Mouse (Mus musculus) ES-E14 (cell line): ENCODE data around the gene Fbxw8. TPM values are rescaled to one million over a fixed set of nuclear protein-coding genes. Genes with fewer than 3 reads are reported as not detected.

Experiments used
- DNase-seq: peaks from one replicate; pipeline ENCODE4 v3.0.0-alpha.2; 2013; ENCODE audit warnings: low read depth, low spot score
- H3K27ac ChIP-seq: 2 replicates; pipeline ENCODE4 v1.5.1; 2012; ENCODE audit warnings: low read depth, mild to moderate bottlenecking, low read length, moderate library complexity, mixed read lengths; ENCODE audit not compliant: poor library complexity, insufficient read depth, severe bottlenecking
- H3K36me3 ChIP-seq: 2 replicates; pipeline ENCODE4 v1.6.1; 2012; ENCODE audit warnings: mild to moderate bottlenecking, low read length, moderate library complexity, mixed read lengths; ENCODE audit not compliant: control insufficient read depth, poor library complexity, insufficient read depth, severe bottlenecking
- H3K4me1 ChIP-seq, 2 experiments: fragments of 150-350 bp in 1 of 2; sonication (generic) in 1 of 2; 2 replicates each; pipeline ENCODE4 v1.6.1; 2012; ENCODE audit warnings: low read length in 2 of 2, mild to moderate bottlenecking in 1 of 2, mixed read lengths in 1 of 2; ENCODE audit not compliant: control insufficient read depth in 2 of 2, insufficient read depth in 2 of 2, poor library complexity in 1 of 2
- H3K4me3 ChIP-seq, 2 experiments: fragments of 150-350 bp in 1 of 2; sonication (generic) in 1 of 2; 2 replicates each; pipeline ENCODE4 v1.5.1; 2012; ENCODE audit warnings: low read length in 2 of 2, low read depth in 1 of 2, mild to moderate bottlenecking in 1 of 2, mixed read lengths in 1 of 2; ENCODE audit not compliant: insufficient read depth in 1 of 2, poor library complexity in 1 of 2, severe bottlenecking in 1 of 2
- H3K9ac ChIP-seq: 2 replicates; pipeline ENCODE4 v1.6.1; 2012; ENCODE audit warnings: low read depth, mild to moderate bottlenecking, low read length, mixed read lengths; ENCODE audit not compliant: poor library complexity, insufficient read depth, severe bottlenecking
- H3K9me3 ChIP-seq: fragments of 150-350 bp; sonication (generic); 2 replicates; pipeline ENCODE4 v1.6.1; 2012; ENCODE audit warnings: low read depth, mild to moderate bottlenecking, low read length; ENCODE audit not compliant: control insufficient read depth, insufficient read depth
- CHD2 ChIP-seq: IDR thresholded peaks from 2 replicates; pipeline ENCODE4 v1.6.1; 2014; ENCODE audit warnings: mild to moderate bottlenecking, low read depth, low read length, inconsistent platforms
- HCFC1 ChIP-seq: IDR thresholded peaks from 2 replicates; pipeline ENCODE4 v1.6.1; 2012; ENCODE audit warnings: low read length, inconsistent platforms, borderline replicate concordance; ENCODE audit not compliant: insufficient read depth
- MAFK ChIP-seq: IDR thresholded peaks from 2 replicates; pipeline ENCODE4 v1.6.1; 2014; ENCODE audit warnings: mild to moderate bottlenecking, low read depth, low read length, inconsistent platforms; ENCODE audit not compliant: insufficient read depth
- ZC3H11A ChIP-seq: IDR thresholded peaks from 2 replicates; pipeline ENCODE4 v1.6.1; 2012; ENCODE audit warnings: low read depth, mild to moderate bottlenecking, inconsistent platforms, low read length, borderline replicate concordance
- ZNF384 ChIP-seq: IDR thresholded peaks from 2 replicates; pipeline ENCODE4 v1.6.1; 2012; ENCODE audit warnings: low read depth, low read length, inconsistent platforms
- in situ Hi-C, 2 experiments: fragments of 600-800 bp; cut with MboI; formaldehyde crosslinking; loops; one replicate each; pipeline ENCODE4 v1.15.1; 2025; ENCODE audit warnings: low sequenced_read_pairs in 2 of 2, inconsistent platforms in 1 of 2; ENCODE audit not compliant: unreplicated experiment in 2 of 2
- total RNA-seq: library from RNA; depleted of rRNA; stranded (reverse); fragments of 300-350 nt; gene quantifications from 2 replicates; pipeline ENCODE4 v1.2.3, GENCODE M21; 2012

Fbxw8 gene
- total RNA-seq, 1 experiment, result 46.2 TPM

GRCm38 (mm10) chr5:118051981-118052662 is 103.1 kb downstream of the Fbxw8 start:
- Histone ChIP-seq H3K4me3 (no peak overlapping the region), H3K4me1 (peaks cover 0 to 8% of the 10 kb centered on the region in 2 experiments; a peak in 2 of 4 replicates), H3K9ac (no peak overlapping the region), H3K9me3 (no peaks in the 10 kb centered on the region), H3K27ac (no peak overlapping the region), H3K36me3 (no peaks in the 10 kb centered on the region)
- no peak for DNase-seq
- in situ Hi-C loops, result no loop called here
- TF ChIP-seq ZC3H11A, result no peak
- no peak for TF ChIP-seq CHD2
- TF ChIP-seq ZNF384, result 0 out of 2 replicates have a peak, but pooled peaks have one; percentile 16
- no peak for TF ChIP-seq MAFK
- TF ChIP-seq HCFC1, result no peak

- no peak for DNase-seq
- Histone ChIP-seq H3K36me3 (no peaks in the 10 kb centered on the region), H3K4me3 (no peak overlapping the region), H3K4me1 (peaks cover 0 to 2% of the 10 kb centered on the region in 2 experiments; a peak in 1 of 4 replicates), H3K27ac (no peak overlapping the region), H3K9ac (no peak overlapping the region), H3K9me3 (no peaks in the 10 kb centered on the region)
- in situ Hi-C loops, result no loop called here
- TF ChIP-seq ZNF384, result no peak
- no peak for TF ChIP-seq MAFK
- TF ChIP-seq HCFC1, result no peak
- no peak for TF ChIP-seq ZC3H11A
- no peak for TF ChIP-seq CHD2
Observed at GRCm38 (mm10) chr5:118050743-118051142, 104.5 kb downstream of the Fbxw8 start.

GRCm38 (mm10) chr5:118048928-118049327 is 106.3 kb downstream of the Fbxw8 start:
- TF ChIP-seq ZC3H11A, result no peak
- no peak for TF ChIP-seq CHD2
- no peak for TF ChIP-seq ZNF384
- TF ChIP-seq MAFK, result no peak
- no peak for TF ChIP-seq HCFC1
- H3K36me3 ChIP-seq, result no peaks in the 10 kb centered on the region
- H3K4me1 ChIP-seq, result peaks cover 0 to 2% of the 10 kb centered on the region in 2 experiments; a peak in 1 of 4 replicates
- H3K9me3 ChIP-seq, result no peaks in the 10 kb centered on the region
- in situ Hi-C loops, result no loop called here
- H3K9ac ChIP-seq, result no peak overlapping the region
- H3K27ac ChIP-seq, result no peak overlapping the region
- H3K4me3 ChIP-seq, result no peak overlapping the region
- no peak for DNase-seq

GRCm38 (mm10) chr5:118048412-118048811 is 106.9 kb downstream of the Fbxw8 start:
- no peak overlapping the region for H3K27ac ChIP-seq
- H3K9me3 ChIP-seq, result no peaks in the 10 kb centered on the region
- in situ Hi-C loops, result no loop called here
- H3K4me1 ChIP-seq, result peaks cover 0 to under 1% of the 10 kb centered on the region in 2 experiments; a peak in 1 of 4 replicates
- H3K9ac ChIP-seq, result no peak overlapping the region
- DNase-seq, result no peak
- H3K36me3 ChIP-seq, result no peaks in the 10 kb centered on the region
- TF ChIP-seq ZNF384 (no peak), ZC3H11A (no peak), MAFK (no peak), HCFC1 (no peak), CHD2 (no peak)
- no peak overlapping the region for H3K4me3 ChIP-seq
